Mouse (Mus musculus): Measurements from ENCODE around the gene Vmn2r24.

- no peak for TF ChIP-seq CTCF (IDR thresholded peaks at IDR 0.05; ENCODE audit: low read depth, low read length)
- no peak for TF ChIP-seq TAL1 (conservative IDR thresholded peaks at IDR 0.05; ENCODE audit: low read depth, low read length)
- no peak for TF ChIP-seq GATA1 (IDR thresholded peaks at IDR 0.05; ENCODE audit: borderline replicate concordance, low read length)
These were observed 8.6 kb upstream of the Vmn2r24 start for GRCm38 (mm10) chr6:123770031-123770430.
